Comparison of ENCODE assay signal across 9 mouse cellular contexts in the genomic region with DNA sequence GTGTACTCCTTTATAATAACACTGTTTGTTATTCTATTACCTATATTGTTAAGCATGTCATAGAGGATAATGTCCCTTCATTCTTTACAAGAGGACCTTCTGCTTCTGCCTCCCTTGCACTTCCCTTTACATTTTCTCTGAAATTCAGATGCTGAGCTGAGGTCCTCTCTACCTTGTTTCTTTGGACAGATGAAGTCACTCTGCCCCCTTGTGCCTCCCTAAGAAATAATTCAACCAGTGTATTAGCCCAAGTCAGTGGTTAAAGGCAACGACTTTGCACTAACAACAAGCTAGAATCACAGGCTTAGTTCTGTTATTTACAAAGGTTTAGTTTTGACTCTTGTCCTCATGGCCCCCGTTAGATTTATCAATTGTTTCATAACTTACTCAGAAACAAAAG.
DNase-seq lines count a peak whose midpoint lies in the region; ATAC-seq lines count a peak whose summit lies in the region.
"Had no signal": no experiment of that assay in that cellular context is flagged by ENCODE, and none has a peak within 500 bp of the region (broad histone marks: within the 10 kb centered on the region; RNA-seq: fewer than 3 reads in every experiment).

No protein-coding gene starts in this region.

- ATAC-seq in cerebellum, adult (ENCODE audit: insufficient number of reproducible peaks, low FRiP score, low TSS enrichment), result no peak

- DNase-seq in cerebellum, postnatal 14 days, result peak; percentile 2 to 10
- DNase-seq in right cerebral cortex, adult 2 months (ENCODE audit: low spot score in 2 of 2), result peak; percentile 10 to 31
- DNase-seq in right cerebral cortex, postnatal 4 days, result no peak
- DNase-seq in layer of hippocampus, adult 9-11 months, result peak; percentile 3
- no peak for DNase-seq in ovary, adult 18-20 months (ENCODE audit: low spot score)
- no peak for DNase-seq in spleen, postnatal 36 days (ENCODE audit: low spot score in 2 of 2)
- no peak for DNase-seq in lung, postnatal 25 days (ENCODE audit: low spot score)
- DNase-seq: heart, adult 2 months had no signal

Comparison
In these comparisons a context has a peak if more than half of its experiments do, and no peak if none do; other contexts are left out.
1. DNase-seq: peak in cerebellum, postnatal 14 days (2 of 2), right cerebral cortex, adult 2 months (2 of 2) and layer of hippocampus, adult 9-11 months (single experiment); none in right cerebral cortex, postnatal 4 days (single experiment), ovary, adult 18-20 months (single experiment), spleen, postnatal 36 days (0 of 2) and lung, postnatal 25 days (single experiment).